Mouse (Mus musculus) lung, embryonic 16.5 days (tissue): ENCODE data around the gene Nfkbiz. TPM values are rescaled to one million over a fixed set of nuclear protein-coding genes. Genes with fewer than 3 reads are reported as not detected.

Source experiments
- ATAC-seq: fragments of 200-750 bp; cut with Nextera tagmentation; 2 replicates; pipeline ENCODE4 v1.8.0; 2017; ENCODE audit warnings: low read depth, mild to moderate bottlenecking, moderate library complexity
- H3K27ac ChIP-seq: fragments of 300-500 bp; sonication (generic); 2 replicates; pipeline ENCODE4 v1.5.1; 2014; ENCODE audit warnings: mild to moderate bottlenecking, control low read depth, low read length
- H3K27me3 ChIP-seq: fragments of 300-500 bp; sonication (generic); 2 replicates; pipeline ENCODE4 v1.6.1; 2014; ENCODE audit warnings: low read depth, low read length, mixed read lengths; ENCODE audit not compliant: control insufficient read depth, insufficient read depth
- H3K36me3 ChIP-seq: fragments of 300-500 bp; sonication (generic); 2 replicates; pipeline ENCODE4 v1.6.1; 2014; ENCODE audit warnings: low read length; ENCODE audit not compliant: control insufficient read depth, insufficient read depth
- H3K4me1 ChIP-seq: fragments of 300-500 bp; sonication (generic); replicated peaks from 2 replicates; pipeline ENCODE4 v1.6.1; 2014; ENCODE audit warnings: low read length, mixed read lengths; ENCODE audit not compliant: control insufficient read depth, insufficient read depth
- H3K4me2 ChIP-seq: fragments of 300-500 bp; sonication (generic); 2 replicates; pipeline ENCODE4 v1.6.1; 2014; ENCODE audit warnings: low read depth, low read length, control low read depth
- H3K4me3 ChIP-seq: fragments of 300-500 bp; sonication (generic); 2 replicates; pipeline ENCODE4 v1.5.1; 2014; ENCODE audit warnings: mild to moderate bottlenecking, low read length, control low read depth
- H3K9ac ChIP-seq: fragments of 300-500 bp; sonication (generic); 2 replicates; pipeline ENCODE4 v1.6.1; 2014; ENCODE audit warnings: low read length, control low read depth
- H3K9me3 ChIP-seq: fragments of 300-500 bp; sonication (generic); 2 replicates; pipeline ENCODE4 v1.6.1; 2016; ENCODE audit warnings: low read length; ENCODE audit not compliant: control insufficient read depth
- WGBS: fragments of 180-500 bp; shearing (Covaris S2); extraction: QIAGEN DNeasy Blood & Tissue Kit; methylation state at CpG from one replicate; pipeline ENCODE4 v1.1.7; 2014; 5-methylcytosine and 5-hydroxymethylcytosine counted together
- polyA plus RNA-seq: library from polyadenylated mRNA; unstranded; fragments of >200 nt; fragmentation: Nextera tagmentation; extraction: Ambion mirVana; gene quantifications from 2 replicates; pipeline ENCODE4 v1.2.1, GENCODE M21; 2015

The Nfkbiz gene
- polyA plus RNA-seq, 1 experiment from 2014 or later: 10.4 TPM

GRCm38 (mm10) chr16:55776329-55776728, 62.4 kb downstream of the Nfkbiz start:
- H3K27me3 ChIP-seq: no peaks in the 10 kb centered on the region
- H3K4me3 ChIP-seq: no peak overlapping the region
- H3K4me1 ChIP-seq: no peaks in the 10 kb centered on the region
- H3K36me3 ChIP-seq: no peaks in the 10 kb centered on the region
- no peak overlapping the region for H3K9ac ChIP-seq
- H3K4me2 ChIP-seq: no peak overlapping the region
- H3K27ac ChIP-seq: no peak overlapping the region
- H3K9me3 ChIP-seq: no peaks in the 10 kb centered on the region
- no peak for ATAC-seq
- WGBS: 71% methylated on average over 11 of the region's 11 CpGs

- no peak for ATAC-seq
- 54% methylated on average over 3 of the region's 3 CpGs for WGBS
These were observed 68.5 kb downstream of the Nfkbiz start for GRCm38 (mm10) chr16:55770247-55770646.

More at GRCm38 (mm10) chr16:55770247-55770646, 68.5 kb downstream of the Nfkbiz start:
- Histone ChIP-seq H3K4me2 (no peak overlapping the region), H3K9ac (no peak overlapping the region), H3K9me3 (no peaks in the 10 kb centered on the region), H3K4me3 (no peak overlapping the region), H3K27me3 (no peaks in the 10 kb centered on the region), H3K36me3 (no peaks in the 10 kb centered on the region), H3K27ac (no peak overlapping the region), H3K4me1 (no peaks in the 10 kb centered on the region)

Other genes starting within 250 kb of the Nfkbiz start
- gene Nxpe3, start 56.4 kb upstream of the Nfkbiz start, polyA plus RNA-seq: 0.99 and 1.1 TPM in 2 replicates
- 9.8 and 11.0 TPM in 2 replicates for gene Cep97, start 96.0 kb upstream of the Nfkbiz start, polyA plus RNA-seq
- gene Rpl24, start 127.4 kb upstream of the Nfkbiz start, polyA plus RNA-seq: 682 and 760 TPM in 2 replicates
- 18.3 and 18.7 TPM in 2 replicates for gene Zbtb11, start 135.0 kb upstream of the Nfkbiz start, polyA plus RNA-seq
- gene Pcnp, start 190.8 kb upstream of the Nfkbiz start, polyA plus RNA-seq: 207 and 226 TPM in 2 replicates
- gene Trmt10c, start 198.9 kb upstream of the Nfkbiz start, polyA plus RNA-seq: 20.9 and 23.9 TPM in 2 replicates
- 25.9 and 28.5 TPM in 2 replicates for gene Senp7, start 209.4 kb upstream of the Nfkbiz start, polyA plus RNA-seq